Mouse (Mus musculus): ENCODE results near the gene Nthl1.

The Nthl1 gene

GRCm38 (mm10) chr17:24677500-24678080 lies 45.1 kb downstream of the Nthl1 start:
- Histone ChIP-seq H3K4me3 (replicated peaks; ENCODE audit: low read length) (peak overlapping the region; percentile 49), H3K27me3 (ENCODE audit: insufficient read depth, low read length) (no peaks in the 10 kb centered on the region), H3K36me3 (ENCODE audit: insufficient read depth, low read length) (peaks cover 82% of the 10 kb centered on the region), H3K4me1 (replicated peaks; ENCODE audit: low read depth, low read length) (peaks cover 60% of the 10 kb centered on the region), H3K9me3 (ENCODE audit: low read length) (no peaks in the 10 kb centered on the region)
- no peak for TF ChIP-seq CTCF (conservative IDR thresholded peaks at IDR 0.05; ENCODE audit: low read length)
- no peak for TF ChIP-seq NANOG (IDR thresholded peaks at IDR 0.05; ENCODE audit: borderline replicate concordance, low read length)
- no peak for TF ChIP-seq POU5F1 (IDR thresholded peaks at IDR 0.05; ENCODE audit: borderline replicate concordance, low read length)

- Histone ChIP-seq H3K36me3 (ENCODE audit: insufficient read depth, low read length) (peaks cover 10% of the 10 kb centered on the region), H3K27me3 (ENCODE audit: insufficient read depth, low read length) (peaks cover 40% of the 10 kb centered on the region), H3K4me3 (replicated peaks; ENCODE audit: low read length) (peak overlapping the region; percentile 75), H3K9me3 (ENCODE audit: low read length) (no peaks in the 10 kb centered on the region), H3K4me1 (replicated peaks; ENCODE audit: low read depth, low read length) (peaks cover 45% of the 10 kb centered on the region)
- no peak for TF ChIP-seq CTCF (conservative IDR thresholded peaks at IDR 0.05; ENCODE audit: low read length)
- TF ChIP-seq NANOG (IDR thresholded peaks at IDR 0.05; ENCODE audit: borderline replicate concordance, low read length): no peak
- TF ChIP-seq POU5F1 (IDR thresholded peaks at IDR 0.05; ENCODE audit: borderline replicate concordance, low read length): no peak
Measured at GRCm38 (mm10) chr17:24686514-24686913, 54.0 kb downstream of the Nthl1 start.

- Histone ChIP-seq H3K4me1 (replicated peaks; ENCODE audit: low read depth, low read length) (peaks cover 49% of the 10 kb centered on the region), H3K9me3 (ENCODE audit: low read length) (no peaks in the 10 kb centered on the region), H3K4me3 (replicated peaks; ENCODE audit: low read length) (peak overlapping the region; percentile 69), H3K27me3 (ENCODE audit: insufficient read depth, low read length) (peaks cover 40% of the 10 kb centered on the region), H3K36me3 (ENCODE audit: insufficient read depth, low read length) (peaks cover 7% of the 10 kb centered on the region)
- TF ChIP-seq NANOG (IDR thresholded peaks at IDR 0.05; ENCODE audit: borderline replicate concordance, low read length) (no peak), POU5F1 (IDR thresholded peaks at IDR 0.05; ENCODE audit: borderline replicate concordance, low read length) (no peak)
Measured at GRCm38 (mm10) chr17:24687146-24687595, 54.7 kb downstream of the Nthl1 start.

GRCm38 (mm10) chr17:24687599-24687998 lies 55.1 kb downstream of the Nthl1 start:
- peak overlapping the region; percentile 69 for H3K4me3 ChIP-seq (replicated peaks; ENCODE audit: low read length)
- H3K4me1 ChIP-seq (replicated peaks; ENCODE audit: low read depth, low read length): peaks cover 53% of the 10 kb centered on the region
- H3K9me3 ChIP-seq (ENCODE audit: low read length): no peaks in the 10 kb centered on the region
- H3K27me3 ChIP-seq (ENCODE audit: insufficient read depth, low read length): peaks cover 40% of the 10 kb centered on the region
- peaks cover 8% of the 10 kb centered on the region for H3K36me3 ChIP-seq (ENCODE audit: insufficient read depth, low read length)
- no peak for TF ChIP-seq NANOG (IDR thresholded peaks at IDR 0.05; ENCODE audit: borderline replicate concordance, low read length)

Measured in E14TG2a.4 (cell line).